Mouse (Mus musculus): ENCODE data around the gene Unc5b.
"Not testable (repeated sequence)": the region's sequence is repeated elsewhere in the genome, so short reads cannot be mapped to it uniquely, and the experiment has no call there.

Unc5b gene

DNA sequence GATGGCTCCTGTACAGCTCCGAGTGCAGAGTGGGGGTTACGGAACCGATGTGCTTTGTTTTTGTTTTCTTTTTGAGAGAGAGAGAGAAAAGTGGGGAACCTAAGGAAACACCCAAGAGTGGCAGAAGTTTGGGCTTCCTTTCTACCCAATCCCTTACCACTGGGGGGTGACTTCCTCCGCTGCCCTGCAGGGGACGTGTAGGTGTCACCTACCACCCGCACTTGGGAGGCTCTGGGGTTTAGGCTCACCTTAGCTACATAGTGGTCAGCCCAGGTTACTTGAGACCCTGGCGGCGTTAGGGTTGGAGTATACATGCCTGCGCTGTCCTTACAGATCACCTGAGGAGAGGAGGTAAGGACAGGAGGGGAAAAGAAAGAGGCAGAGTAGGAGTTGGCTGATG, 78.1 kb downstream of the Unc5b start:
- DNase-seq (ENCODE audit: low spot score) = no peak

DNA sequence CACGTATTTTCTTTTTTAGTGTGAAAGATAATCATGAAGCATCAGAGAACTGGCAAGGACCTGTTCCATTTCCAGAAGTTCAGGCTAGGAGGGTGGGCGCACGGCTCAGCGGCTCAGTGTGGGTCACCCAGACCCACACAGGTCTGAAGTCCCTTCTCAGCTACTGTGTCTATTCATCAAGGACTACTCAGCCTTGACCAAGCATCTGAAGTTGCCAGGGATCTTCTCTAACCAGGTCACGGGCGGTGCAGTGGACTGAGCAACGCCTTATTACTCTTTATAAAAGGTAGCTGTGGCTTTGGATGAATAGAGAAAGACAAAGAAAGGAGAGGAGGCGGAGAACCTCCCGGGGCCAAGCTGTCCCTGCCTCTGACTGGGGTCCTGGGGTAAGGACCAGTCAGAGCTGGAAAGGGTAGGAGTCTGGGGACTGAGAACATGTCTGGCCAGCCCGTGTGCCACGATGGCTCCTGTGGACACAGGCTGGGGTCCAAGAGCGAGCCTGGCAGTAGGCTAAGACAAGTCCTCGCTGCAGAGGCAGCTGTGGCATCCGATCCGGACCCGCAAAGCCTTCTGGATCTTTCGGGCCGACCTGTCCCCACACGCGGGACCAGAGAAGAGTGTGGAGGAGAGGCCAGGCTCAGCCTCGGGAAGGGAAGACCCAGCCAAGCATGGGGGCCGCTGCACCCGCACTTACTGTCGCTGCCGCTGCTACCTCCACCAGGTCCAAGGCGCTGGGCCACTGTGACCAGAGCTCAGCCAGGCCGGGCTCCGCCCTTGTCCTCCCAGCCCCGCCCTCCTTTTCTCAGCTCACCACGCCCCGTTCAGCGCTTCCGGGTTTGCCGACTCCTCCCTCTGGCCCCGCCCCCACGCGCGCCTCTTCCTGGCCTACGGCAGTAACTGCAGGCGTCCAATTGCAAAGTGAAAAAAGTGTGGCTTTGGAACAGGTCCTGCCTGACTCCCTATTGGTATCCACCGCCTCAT, 79.1 kb downstream of the Unc5b start, which contains the start of gene Slc29a3:
TSS of gene Slc29a3 (minus strand) at position 755 of the 981 bp plus-strand sequence.
- DNase-seq (ENCODE audit: low spot score) = peak; percentile 95

DNA sequence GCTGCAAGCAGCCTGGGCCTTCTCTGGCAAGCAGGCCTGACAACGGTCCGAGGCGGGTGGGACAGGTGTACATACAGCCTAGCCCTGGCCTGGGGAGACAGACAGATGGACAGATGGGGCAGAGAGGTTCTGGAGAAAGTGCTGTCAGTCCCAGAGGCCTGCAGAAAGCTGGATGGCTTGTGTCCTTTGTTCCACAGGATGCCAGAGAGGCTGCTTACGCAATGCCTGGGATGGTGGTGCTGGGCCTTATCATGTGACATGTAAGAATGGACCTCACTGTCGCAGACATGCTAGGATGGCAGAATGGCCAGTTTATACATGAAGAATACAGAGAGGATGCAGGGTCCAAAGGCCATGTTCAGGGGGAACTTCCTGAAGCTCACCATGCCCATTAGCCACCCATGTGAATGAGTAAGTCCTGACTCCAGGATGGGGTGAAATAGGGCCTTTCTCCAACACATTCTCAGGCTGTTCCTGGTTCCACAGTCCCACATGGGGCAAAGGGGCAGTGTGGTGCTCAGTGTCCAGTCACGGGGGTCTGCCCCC, 83.6 kb downstream of the Unc5b start:
- no peak for DNase-seq (ENCODE audit: low spot score)

GRCm38 (mm10) chr10:60746512-60746911, 84.9 kb downstream of the Unc5b start:
- DNase-seq (ENCODE audit: low spot score) = no peak

- no peak for DNase-seq (ENCODE audit: low spot score)
These were observed 86.7 kb downstream of the Unc5b start for GRCm38 (mm10) chr10:60744543-60745290.

DNA sequence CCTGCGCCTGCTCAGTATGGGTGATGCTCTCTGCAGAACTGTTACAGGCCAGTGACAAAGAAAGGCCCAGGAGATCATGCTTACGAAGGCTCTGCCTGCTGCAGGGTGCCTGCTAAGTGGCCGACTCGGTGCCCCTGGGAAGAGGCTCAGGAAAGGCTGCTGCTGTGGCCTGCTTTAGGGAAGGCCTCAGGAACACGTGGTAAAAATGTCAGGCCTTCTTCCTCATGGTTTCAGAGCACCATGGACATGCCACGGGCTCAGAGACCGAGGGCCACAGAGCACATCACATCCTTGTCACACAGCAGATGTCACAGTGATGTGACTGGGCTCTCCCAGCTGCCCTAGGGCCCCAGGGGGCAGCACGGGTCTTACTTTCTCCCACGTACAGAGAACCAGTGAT, 87.7 kb downstream of the Unc5b start:
- no peak for DNase-seq (ENCODE audit: low spot score)

GRCm38 (mm10) chr10:60742942-60743341, 88.4 kb downstream of the Unc5b start:
- DNase-seq (ENCODE audit: low spot score) = no peak

DNA sequence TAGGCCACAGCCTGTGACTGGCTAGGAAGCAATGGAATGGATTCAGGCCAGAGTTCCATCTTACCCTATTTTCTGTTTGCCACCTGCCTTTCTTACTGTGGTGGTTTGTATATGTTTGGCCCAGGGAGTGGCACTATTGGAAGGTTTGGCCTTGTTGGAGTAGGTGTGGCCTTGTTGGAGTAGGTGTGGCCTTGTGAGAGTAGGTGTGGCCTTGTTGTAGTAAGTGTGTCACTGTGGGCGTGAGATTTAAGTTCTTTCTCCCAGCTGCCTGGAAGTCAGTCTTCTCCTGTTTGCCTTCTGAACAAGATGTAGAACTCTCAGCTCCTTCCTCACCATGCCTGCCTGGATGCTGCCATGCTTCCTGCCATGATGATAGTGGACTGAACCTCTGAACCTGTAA, 89.1 kb downstream of the Unc5b start:
- DNase-seq (ENCODE audit: low spot score) = not testable (repeated sequence)

DNA sequence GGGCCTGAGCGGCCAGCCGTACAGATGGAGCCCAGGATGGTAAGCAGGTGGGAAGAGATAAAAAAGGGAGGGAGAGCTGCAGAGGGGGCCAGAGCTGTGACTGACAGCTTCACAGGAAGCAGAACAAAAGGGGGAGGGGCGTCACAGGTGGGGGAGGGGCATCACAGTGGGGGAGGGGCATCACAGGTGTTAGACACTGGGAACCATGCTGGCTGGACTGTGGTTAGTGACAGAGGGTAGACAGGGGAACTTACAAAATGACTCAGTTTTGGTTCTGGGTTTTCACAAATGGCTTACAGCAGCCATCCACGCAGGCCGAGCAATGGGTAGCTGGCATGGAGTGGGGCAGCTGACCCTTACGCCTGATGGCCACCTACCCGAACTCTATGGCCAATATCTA, 89.9 kb downstream of the Unc5b start:
- DNase-seq (ENCODE audit: low spot score) = no peak

DNA sequence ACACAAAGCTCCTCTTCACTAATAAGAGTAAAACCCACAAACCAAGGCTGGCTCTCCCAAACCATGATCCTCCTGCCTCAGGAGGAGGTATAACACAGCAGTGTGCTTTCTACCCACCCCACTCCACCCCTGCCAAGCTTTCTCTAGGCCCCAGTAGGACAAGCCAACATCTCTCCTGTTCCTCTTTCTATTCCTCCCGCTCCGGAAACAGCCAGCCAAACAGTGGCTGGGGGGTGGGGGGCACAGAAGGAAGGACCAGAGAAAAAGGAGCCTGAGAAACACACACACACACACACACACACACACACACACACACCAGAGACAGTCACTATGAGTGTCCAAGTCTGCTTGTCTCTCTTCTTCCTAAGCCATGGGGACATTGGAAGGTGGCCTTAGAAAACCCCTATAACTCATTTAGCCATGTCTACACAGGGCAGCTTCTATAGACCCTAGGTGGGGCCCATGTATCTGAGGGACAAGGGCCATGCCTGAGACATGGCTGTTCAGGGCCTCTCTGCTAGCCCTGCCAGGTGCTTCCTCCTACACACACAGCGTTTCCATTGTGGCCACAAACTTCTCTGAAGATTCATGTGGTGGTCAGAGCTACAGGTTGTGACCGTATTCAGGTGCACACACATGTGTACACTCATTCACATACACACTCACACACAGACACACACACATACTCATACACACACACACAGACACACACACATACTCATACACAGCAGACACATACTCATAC, 91.6 kb downstream of the Unc5b start:
- no peak for DNase-seq (ENCODE audit: low spot score)

DNA sequence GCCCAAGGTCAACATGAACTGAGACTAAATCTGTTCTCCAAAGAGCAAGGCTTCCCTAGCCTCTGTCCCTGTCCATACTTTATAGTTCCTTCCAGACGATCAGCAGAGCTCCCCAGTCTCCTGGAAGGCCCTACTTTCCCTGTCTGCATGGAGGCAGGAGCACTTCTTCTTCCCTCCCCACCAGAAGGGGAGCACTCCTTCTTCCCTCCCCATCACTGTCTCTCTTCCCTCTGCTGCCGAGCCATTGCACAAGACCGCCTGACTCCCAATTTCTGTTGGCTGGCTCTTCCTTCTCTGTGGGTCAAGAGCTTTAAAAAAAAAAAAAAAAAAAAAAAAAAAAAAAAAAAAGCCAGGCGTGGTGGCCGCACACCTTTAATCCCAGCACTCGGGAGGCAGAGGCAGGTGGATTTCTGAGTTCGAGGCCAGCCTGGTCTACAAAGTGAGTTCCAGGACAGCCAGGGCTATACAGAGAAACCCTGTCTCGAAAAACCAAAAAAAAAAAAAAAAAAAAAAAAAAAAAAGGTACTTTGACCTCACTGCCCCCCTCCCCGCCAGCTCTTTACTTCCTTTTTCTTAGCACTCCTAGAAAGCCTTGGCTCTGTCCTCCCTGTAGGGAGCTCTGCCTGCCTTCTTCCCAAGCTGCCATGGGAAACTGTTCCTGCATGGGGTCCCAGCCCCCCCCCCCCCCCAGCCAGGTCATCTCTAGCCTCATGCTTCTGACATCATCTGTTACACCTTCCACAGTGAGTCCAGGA, 93.3 kb downstream of the Unc5b start:
- DNase-seq (ENCODE audit: low spot score) = no peak

GRCm38 (mm10) chr10:60737169-60737728, 94.1 kb downstream of the Unc5b start:
- no peak for DNase-seq (ENCODE audit: low spot score)

- DNase-seq (ENCODE audit: low spot score) = no peak
These were observed 95.6 kb downstream of the Unc5b start for GRCm38 (mm10) chr10:60735737-60736136.

GRCm38 (mm10) chr10:60733471-60733870, 97.9 kb downstream of the Unc5b start:
- DNase-seq (ENCODE audit: low spot score) = no peak

DNA sequence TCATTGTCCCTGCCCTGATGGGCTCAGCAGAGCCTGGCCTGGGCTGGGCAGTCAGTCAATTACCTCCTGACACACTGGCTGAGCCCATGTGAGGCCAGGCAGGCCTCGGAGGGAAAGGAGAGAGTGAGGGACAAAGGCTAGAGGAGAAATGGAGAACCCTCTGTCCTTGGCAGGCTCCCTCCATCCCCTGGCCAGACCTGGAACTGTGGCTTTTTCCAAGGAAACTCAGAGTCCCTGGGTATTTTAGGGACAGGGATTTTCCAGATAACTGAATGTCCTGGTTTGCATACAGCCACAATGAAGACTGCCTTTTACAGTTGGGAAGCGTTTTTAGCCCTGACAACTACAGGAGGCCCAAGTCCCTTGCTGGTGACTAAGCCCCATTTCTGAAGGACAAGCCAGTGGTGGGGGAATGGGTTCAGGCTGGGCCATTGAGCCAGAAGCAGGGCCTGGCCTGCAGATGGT, 99.0 kb downstream of the Unc5b start:
- no peak for DNase-seq (ENCODE audit: low spot score)

DNA sequence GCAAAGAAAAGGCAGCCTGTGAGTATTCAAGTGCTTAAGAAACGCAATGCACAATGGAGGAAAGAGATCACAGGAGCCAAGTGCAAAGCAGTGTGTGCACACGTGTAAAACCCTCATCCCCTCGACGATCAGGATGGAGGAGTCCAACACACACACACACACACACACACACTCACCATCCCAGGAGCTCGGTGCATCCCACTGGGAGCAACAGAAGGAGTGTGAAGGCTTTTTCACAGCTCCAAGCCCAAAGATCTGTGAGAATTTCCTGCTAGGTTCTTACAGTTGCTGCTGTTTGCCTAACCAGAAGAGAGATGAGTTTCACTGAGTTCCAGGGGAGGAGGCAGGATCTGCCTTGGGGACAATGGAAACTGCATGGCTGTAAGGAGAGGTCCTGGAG, 99.6 kb downstream of the Unc5b start:
- no peak for DNase-seq (ENCODE audit: low spot score)

DNA sequence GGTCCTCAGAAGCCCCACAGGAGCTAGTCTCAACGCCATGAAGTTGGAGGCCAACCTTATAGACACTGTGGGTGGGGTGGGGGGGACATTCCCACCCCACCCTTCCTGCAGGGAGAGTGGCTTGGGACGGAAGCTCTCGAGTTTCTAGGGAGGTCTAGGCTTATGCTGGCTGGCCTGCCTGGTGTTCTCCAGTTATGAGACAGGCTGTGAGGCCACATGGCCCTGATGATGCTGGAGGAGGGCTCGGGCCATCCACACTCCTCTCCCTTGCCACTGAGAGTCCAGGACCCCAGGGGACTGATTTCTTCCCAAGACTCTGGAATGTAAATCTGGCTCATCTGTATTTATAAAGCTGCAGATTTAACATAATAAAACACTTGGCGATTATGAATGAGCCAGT, 104.1 kb downstream of the Unc5b start:
- DNase-seq (ENCODE audit: low spot score) = no peak

DNA sequence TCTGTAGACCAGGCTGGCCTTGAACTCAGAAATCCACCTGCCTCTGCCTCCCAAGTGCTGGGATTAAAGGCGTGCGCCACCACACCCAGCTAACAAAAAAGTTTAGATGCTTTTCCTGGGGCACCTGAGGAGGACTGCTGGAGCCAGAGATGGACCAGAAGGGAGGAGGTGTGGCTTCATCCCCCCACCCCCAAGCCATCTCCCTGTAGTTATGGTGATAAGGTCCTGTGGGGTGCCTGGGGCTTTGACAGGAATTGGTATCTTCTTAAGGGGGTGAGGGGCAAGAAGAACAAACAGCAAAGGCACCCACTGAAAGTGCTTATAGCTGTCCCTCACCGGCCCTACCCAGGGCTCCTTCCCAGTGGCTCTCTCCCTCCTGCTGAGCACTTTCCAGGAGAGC, 104.5 kb downstream of the Unc5b start:
- DNase-seq (ENCODE audit: low spot score) = no peak

DNA sequence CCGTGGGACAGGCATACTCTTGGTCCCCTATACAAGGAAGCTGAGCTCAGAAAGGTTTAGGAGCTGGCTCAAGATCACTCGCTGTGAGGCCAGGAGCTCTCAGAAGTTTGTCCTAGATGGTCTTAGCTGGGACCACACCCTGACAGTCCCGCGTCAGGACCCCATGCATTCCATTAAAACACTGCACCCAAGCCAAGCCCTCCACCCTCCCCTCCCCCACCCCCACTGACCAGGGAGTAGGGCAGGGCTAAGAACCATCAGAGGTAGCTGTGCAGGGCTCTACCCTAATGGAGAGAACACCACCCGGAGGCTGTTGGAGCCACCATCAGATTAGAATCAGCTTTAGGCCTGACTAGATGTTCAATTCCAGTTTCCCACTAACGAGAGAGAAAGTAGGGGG, 106.9 kb downstream of the Unc5b start:
- no peak for DNase-seq (ENCODE audit: low spot score)

DNA sequence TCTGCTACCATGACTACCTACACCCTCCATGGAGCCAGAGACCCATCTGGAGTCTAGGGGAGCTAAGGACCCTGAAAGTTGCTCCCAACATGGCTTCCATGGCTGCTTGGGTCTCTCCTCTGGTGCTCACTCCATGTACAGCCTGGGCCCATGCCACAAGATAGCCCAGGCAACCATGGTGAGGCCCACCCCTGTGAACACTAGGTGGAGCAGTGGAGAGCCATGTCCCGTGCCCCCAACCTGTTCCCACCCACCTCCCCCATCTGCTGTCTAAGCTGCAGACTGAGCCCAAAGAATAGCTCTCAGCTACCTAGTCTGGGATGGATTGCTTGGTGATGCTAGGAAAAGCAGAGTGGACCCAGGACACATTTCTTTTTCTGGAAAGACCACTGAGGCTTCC, 108.0 kb downstream of the Unc5b start:
- DNase-seq (ENCODE audit: low spot score) = no peak

DNA sequence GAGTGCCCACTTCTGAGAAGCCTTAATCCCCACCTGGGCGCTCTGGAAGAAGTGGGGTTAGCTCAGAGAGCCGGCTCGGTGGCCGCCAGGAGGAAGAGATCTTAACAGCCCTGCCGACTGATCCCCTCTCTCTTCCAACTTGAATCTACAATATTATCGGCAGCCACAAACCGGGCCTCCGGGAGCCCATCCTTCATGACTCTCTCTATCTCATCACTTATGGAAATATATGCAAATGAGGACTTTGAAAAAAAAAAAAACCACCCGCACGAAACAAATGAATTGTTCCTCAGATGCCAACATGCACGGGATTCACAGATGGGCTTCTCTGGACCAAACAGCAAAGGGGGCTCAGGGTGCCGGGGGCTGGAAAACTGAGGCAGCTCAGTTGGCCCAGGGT, 109.7 kb downstream of the Unc5b start:
- DNase-seq (ENCODE audit: low spot score) = no peak

All from yolk sac, embryonic 10.5 days (tissue).